Mouse (Mus musculus) bone marrow macrophage, adult 2 months (primary cell): Measurements from ENCODE around the gene Stat1.

Source experiments
- CTCF ChIP-seq: IDR thresholded peaks from 2 replicates; pipeline ENCODE4 v1.5.1; 2012; ENCODE audit warnings: low read depth, mild to moderate bottlenecking, low read length, moderate library complexity
- POLR2A ChIP-seq: IDR thresholded peaks from 2 replicates; pipeline ENCODE4 v1.6.1; 2012; ENCODE audit warnings: mild to moderate bottlenecking, low read depth, low read length, borderline replicate concordance

- no peak for TF ChIP-seq CTCF
- no peak for TF ChIP-seq POLR2A
Measured at GRCm38 (mm10) chr1:52182992-52183391, 63.8 kb downstream of the Stat1 start.
